Mouse (Mus musculus) kidney, adult 2 months (tissue): ENCODE results near the gene Atf1.

Experiments
- CTCF ChIP-seq: fragments of 200-500 bp; conservative IDR thresholded peaks from 2 replicates; pipeline ENCODE4 v1.5.1; 2011; ENCODE audit warnings: low read depth, mild to moderate bottlenecking, control low read depth, low read length, moderate library complexity, mixed read lengths; ENCODE audit not compliant: insufficient read depth, insufficient read length
- POLR2A ChIP-seq: fragments of 200-500 bp; IDR thresholded peaks from one replicate; pipeline ENCODE4 v1.6.1; 2011; ENCODE audit warnings: low read depth, low read length, control low read depth

- no peak for TF ChIP-seq POLR2A
- no peak for TF ChIP-seq CTCF
These were observed 44.9 kb upstream of the Atf1 start for GRCm38 (mm10) chr15:100182526-100183280.
